Mouse (Mus musculus): Measurements from ENCODE around the gene Xxylt1. TPM values are rescaled to one million over a fixed set of nuclear protein-coding genes. Genes with fewer than 3 reads are reported as not detected.

Xxylt1 gene
- polyA plus RNA-seq, 1 experiment from 2014 or later, result 19.1 TPM

DNA sequence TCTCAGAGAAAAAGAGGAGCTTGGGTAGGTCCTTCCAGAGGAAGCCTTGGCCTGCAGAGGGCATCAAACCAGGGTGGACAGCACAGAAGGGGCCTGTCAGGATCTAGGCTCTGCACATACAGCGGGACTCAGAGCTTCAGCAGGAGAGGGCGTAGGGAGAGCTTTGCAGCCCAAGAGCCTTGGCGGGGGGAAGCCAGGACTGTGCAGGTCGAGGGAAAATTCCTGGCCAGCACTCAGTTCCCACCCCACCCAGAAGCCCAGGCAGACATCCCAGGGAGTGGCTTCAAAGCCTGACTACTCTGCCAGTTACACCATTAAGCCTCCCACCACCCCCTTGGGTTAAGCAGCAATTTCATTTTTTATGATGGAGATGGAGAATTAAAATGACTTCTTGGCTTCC, 148.4 kb downstream of the Xxylt1 start:
- no peak overlapping the region for H3K9ac ChIP-seq (ENCODE audit: low read depth, low read length)
- DNase-seq (ENCODE audit: low spot score), result no peak
- peaks cover 6% of the 10 kb centered on the region for H3K4me1 ChIP-seq (ENCODE audit: control insufficient read depth, insufficient read depth, low read length)
- no peaks in the 10 kb centered on the region for H3K36me3 ChIP-seq (ENCODE audit: control insufficient read depth, insufficient read depth, low read length)
- H3K27me3 ChIP-seq (replicated peaks; ENCODE audit: control insufficient read depth, insufficient read depth, low read length), result no peaks in the 10 kb centered on the region
- no peak overlapping the region for H3K27ac ChIP-seq (replicated peaks; ENCODE audit: low read depth, low read length)
- no peak; the same call in 1 of the 2 replicates for ATAC-seq (ENCODE audit: low read depth)
- 69% methylated on average over 4 of the region's 4 CpGs for WGBS
- no peak overlapping the region for H3K4me2 ChIP-seq (ENCODE audit: low read depth, low read length)
- no peaks in the 10 kb centered on the region for H3K9me3 ChIP-seq (ENCODE audit: control insufficient read depth, low read length)
- no peak overlapping the region for H3K4me3 ChIP-seq (ENCODE audit: low read depth, low read length)

DNA sequence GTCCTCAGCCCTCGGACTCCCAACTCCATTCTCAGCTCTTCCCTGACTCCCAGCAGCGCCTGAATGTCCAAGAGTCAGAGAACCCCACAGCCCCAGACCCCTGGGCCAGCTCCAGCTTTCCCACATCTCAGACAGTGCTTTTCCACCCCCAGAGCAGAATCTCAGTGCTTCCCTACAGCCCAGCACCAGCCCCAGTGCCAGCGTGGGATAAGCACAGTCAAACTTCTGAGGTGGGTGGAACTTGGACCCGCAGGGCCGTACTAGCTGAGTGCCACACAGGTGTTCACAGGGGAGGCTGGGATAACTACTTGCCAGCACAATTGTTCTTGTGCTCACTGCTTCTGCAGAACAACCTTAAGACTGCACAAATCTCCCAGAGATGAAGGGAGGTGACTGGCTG, 149.0 kb downstream of the Xxylt1 start:
- Histone ChIP-seq H3K27ac (replicated peaks; ENCODE audit: low read depth, low read length) (no peak overlapping the region), H3K4me2 (ENCODE audit: low read depth, low read length) (no peak overlapping the region), H3K4me3 (ENCODE audit: low read depth, low read length) (no peak overlapping the region), H3K36me3 (ENCODE audit: control insufficient read depth, insufficient read depth, low read length) (no peaks in the 10 kb centered on the region), H3K9me3 (ENCODE audit: control insufficient read depth, low read length) (no peaks in the 10 kb centered on the region), H3K4me1 (ENCODE audit: control insufficient read depth, insufficient read depth, low read length) (peaks cover 6% of the 10 kb centered on the region), H3K27me3 (replicated peaks; ENCODE audit: control insufficient read depth, insufficient read depth, low read length) (no peaks in the 10 kb centered on the region), H3K9ac (ENCODE audit: low read depth, low read length) (no peak overlapping the region)
- DNase-seq (ENCODE audit: low spot score) (no peak), ATAC-seq (ENCODE audit: low read depth) (no peak)
- 73% methylated on average over 5 of the region's 5 CpGs for WGBS

DNA sequence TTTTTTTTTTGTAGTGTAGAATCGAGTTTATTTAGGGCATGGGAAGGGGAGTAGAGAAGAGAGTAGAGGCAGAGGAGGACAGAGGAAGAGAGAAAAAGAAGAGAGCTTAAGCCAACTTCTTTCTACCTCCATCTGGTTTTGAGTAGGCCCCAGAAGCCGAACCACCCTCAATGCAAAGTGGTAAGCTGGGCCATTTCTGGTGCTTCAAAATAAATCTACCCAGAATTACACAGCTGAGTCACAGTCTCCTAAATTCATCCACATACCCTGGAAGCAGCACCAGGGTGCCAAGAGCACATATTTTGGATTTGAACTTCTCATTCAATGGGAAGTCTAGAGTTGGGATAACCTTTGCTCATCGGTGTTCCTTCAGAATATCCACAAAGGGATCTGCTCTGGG, 152.1 kb downstream of the Xxylt1 start:
- no peaks in the 10 kb centered on the region for H3K27me3 ChIP-seq (replicated peaks; ENCODE audit: control insufficient read depth, insufficient read depth, low read length)
- H3K9ac ChIP-seq (ENCODE audit: low read depth, low read length), result no peak overlapping the region
- 77% methylated on average over 3 of the region's 3 CpGs for WGBS
- no peak overlapping the region for H3K4me3 ChIP-seq (ENCODE audit: low read depth, low read length)
- no peaks in the 10 kb centered on the region; the same call in 1 of the 2 replicates for H3K4me1 ChIP-seq (ENCODE audit: control insufficient read depth, insufficient read depth, low read length)
- no peaks in the 10 kb centered on the region for H3K9me3 ChIP-seq (ENCODE audit: control insufficient read depth, low read length)
- no peaks in the 10 kb centered on the region for H3K36me3 ChIP-seq (ENCODE audit: control insufficient read depth, insufficient read depth, low read length)
- H3K27ac ChIP-seq (replicated peaks; ENCODE audit: low read depth, low read length), result no peak overlapping the region
- no peak for DNase-seq (ENCODE audit: low spot score)
- H3K4me2 ChIP-seq (ENCODE audit: low read depth, low read length), result no peak overlapping the region
- ATAC-seq (ENCODE audit: low read depth), result no peak

DNA sequence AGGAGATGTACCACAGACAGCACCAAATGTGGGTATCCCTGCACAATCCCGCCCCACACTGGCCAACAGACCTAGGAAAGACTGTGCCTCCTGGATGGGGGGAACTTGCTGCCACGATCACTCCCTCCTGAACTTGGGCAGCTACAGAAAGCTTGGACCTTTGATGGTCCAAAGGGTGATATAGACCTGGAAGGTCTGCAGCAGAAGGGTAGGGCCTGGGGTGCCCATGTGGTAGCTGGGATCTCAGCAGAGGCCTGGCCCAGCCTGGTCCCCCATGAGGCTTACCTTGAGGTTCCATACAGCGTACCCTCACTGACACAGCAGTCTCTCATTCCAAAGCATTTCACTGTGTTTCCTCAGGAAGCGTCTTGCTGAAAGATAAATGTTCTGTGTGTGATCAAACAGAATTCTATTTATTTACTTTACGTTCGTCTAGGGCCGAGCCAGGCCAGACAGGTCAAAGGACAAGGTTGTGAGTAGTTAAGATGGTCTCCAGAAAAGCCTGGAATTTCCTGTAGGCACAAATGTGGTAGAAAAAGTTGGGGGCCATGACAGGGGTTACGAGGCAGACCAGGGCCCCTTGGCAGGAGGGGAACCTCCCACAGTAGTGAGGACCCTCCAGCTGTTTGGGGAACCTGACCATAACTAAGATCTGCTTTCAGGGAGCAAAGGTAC, 153.0 kb downstream of the Xxylt1 start:
- Histone ChIP-seq H3K4me1 (ENCODE audit: control insufficient read depth, insufficient read depth, low read length) (no peaks in the 10 kb centered on the region; the same call in 1 of the 2 replicates), H3K9ac (ENCODE audit: low read depth, low read length) (no peak overlapping the region), H3K36me3 (ENCODE audit: control insufficient read depth, insufficient read depth, low read length) (no peaks in the 10 kb centered on the region), H3K4me2 (ENCODE audit: low read depth, low read length) (no peak overlapping the region), H3K27ac (replicated peaks; ENCODE audit: low read depth, low read length) (no peak overlapping the region), H3K9me3 (ENCODE audit: control insufficient read depth, low read length) (no peaks in the 10 kb centered on the region), H3K27me3 (replicated peaks; ENCODE audit: control insufficient read depth, insufficient read depth, low read length) (no peaks in the 10 kb centered on the region), H3K4me3 (ENCODE audit: low read depth, low read length) (no peak overlapping the region)
- 48% methylated on average over 8 of the region's 8 CpGs for WGBS
- ATAC-seq (ENCODE audit: low read depth), result no peak
- DNase-seq (ENCODE audit: low spot score), result no peak

DNA sequence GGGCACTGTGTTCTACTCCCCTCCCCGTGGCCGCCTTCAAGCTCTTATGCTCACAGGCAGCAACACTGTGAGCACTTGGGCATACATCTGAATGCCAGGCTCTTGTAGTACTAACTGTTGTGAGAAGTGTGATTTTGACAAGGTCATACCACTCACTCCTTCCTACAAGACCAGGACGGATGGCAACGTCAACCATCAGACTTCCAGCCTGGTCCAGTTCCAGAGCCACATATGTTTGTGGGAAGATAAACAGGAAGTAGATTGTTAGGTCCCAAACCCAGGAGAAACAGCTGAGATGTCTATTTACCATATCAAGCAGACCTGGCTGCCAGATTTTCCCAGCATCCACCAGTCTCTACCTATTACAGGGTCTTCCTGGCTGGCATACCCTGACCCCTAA, 155.7 kb downstream of the Xxylt1 start:
- 51% methylated on average over 4 of the region's 4 CpGs for WGBS
- DNase-seq (ENCODE audit: low spot score) (no peak), ATAC-seq (ENCODE audit: low read depth) (no peak)
- Histone ChIP-seq H3K27me3 (replicated peaks; ENCODE audit: control insufficient read depth, insufficient read depth, low read length) (no peaks in the 10 kb centered on the region), H3K27ac (replicated peaks; ENCODE audit: low read depth, low read length) (no peak overlapping the region), H3K9ac (ENCODE audit: low read depth, low read length) (no peak overlapping the region), H3K4me1 (ENCODE audit: control insufficient read depth, insufficient read depth, low read length) (no peaks in the 10 kb centered on the region; the same call in 1 of the 2 replicates), H3K4me2 (ENCODE audit: low read depth, low read length) (no peak overlapping the region), H3K36me3 (ENCODE audit: control insufficient read depth, insufficient read depth, low read length) (no peaks in the 10 kb centered on the region), H3K9me3 (ENCODE audit: control insufficient read depth, low read length) (no peaks in the 10 kb centered on the region), H3K4me3 (ENCODE audit: low read depth, low read length) (no peak overlapping the region)

DNA sequence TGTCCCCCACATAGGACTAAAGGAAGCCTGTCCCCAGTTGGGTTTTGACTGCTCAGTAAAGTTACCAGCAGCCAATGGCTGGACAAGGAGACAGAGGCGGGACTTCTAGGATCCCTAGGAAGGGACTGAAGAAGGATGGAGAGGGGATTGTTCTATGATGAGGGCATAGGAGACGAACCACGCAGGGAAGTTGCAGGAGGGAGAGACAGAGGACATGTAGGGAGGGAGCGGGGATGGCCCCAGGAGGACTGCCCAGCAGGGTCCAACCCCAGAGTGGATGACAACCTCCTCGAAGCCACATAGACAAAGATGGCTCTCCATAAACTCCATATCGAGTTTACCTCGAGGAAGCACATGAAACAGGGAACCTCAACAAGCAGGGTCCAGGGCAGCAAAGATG, 157.3 kb downstream of the Xxylt1 start:
- H3K27ac ChIP-seq (replicated peaks; ENCODE audit: low read depth, low read length), result no peak overlapping the region
- ATAC-seq (ENCODE audit: low read depth), result no peak
- no peak for DNase-seq (ENCODE audit: low spot score)
- H3K4me2 ChIP-seq (ENCODE audit: low read depth, low read length), result no peak overlapping the region
- H3K4me3 ChIP-seq (ENCODE audit: low read depth, low read length), result no peak overlapping the region
- H3K4me1 ChIP-seq (ENCODE audit: control insufficient read depth, insufficient read depth, low read length), result no peaks in the 10 kb centered on the region; the same call in 1 of the 2 replicates
- H3K9me3 ChIP-seq (ENCODE audit: control insufficient read depth, low read length), result 0 out of 2 replicates have a peak, but pooled peaks cover 5% of the 10 kb centered on the region
- H3K9ac ChIP-seq (ENCODE audit: low read depth, low read length), result no peak overlapping the region
- no peaks in the 10 kb centered on the region for H3K36me3 ChIP-seq (ENCODE audit: control insufficient read depth, insufficient read depth, low read length)
- H3K27me3 ChIP-seq (replicated peaks; ENCODE audit: control insufficient read depth, insufficient read depth, low read length), result no peaks in the 10 kb centered on the region
- 72% methylated on average over 7 of the region's 7 CpGs for WGBS

DNA sequence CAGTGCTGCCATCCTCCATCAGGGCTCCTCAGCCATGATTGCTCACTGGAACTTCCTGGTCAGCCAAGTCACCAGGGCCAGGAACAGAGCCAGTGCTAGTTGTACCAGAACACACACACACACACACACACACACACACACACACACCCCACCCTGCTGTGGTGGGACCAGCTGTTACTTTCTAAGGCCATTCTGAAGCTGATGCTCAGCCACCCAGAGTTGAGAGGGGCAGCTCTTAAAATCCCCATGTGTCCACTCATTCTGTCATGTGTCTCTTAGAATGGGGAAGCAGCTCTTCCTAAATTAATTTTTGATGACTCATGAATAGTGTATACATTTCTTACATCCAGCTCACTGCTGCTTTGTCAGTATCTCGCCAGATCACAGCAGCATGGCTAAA, 158.7 kb downstream of the Xxylt1 start:
- Histone ChIP-seq H3K27ac (replicated peaks; ENCODE audit: low read depth, low read length) (no peak overlapping the region), H3K9me3 (ENCODE audit: control insufficient read depth, low read length) (0 out of 2 replicates have a peak, but pooled peaks cover 6% of the 10 kb centered on the region), H3K27me3 (replicated peaks; ENCODE audit: control insufficient read depth, insufficient read depth, low read length) (no peaks in the 10 kb centered on the region), H3K9ac (ENCODE audit: low read depth, low read length) (no peak overlapping the region), H3K36me3 (ENCODE audit: control insufficient read depth, insufficient read depth, low read length) (no peaks in the 10 kb centered on the region), H3K4me1 (ENCODE audit: control insufficient read depth, insufficient read depth, low read length) (no peaks in the 10 kb centered on the region; the same call in 1 of the 2 replicates), H3K4me3 (ENCODE audit: low read depth, low read length) (no peak overlapping the region), H3K4me2 (ENCODE audit: low read depth, low read length) (no peak overlapping the region)
- DNase-seq (ENCODE audit: low spot score) (no peak), ATAC-seq (ENCODE audit: low read depth) (no peak)
- 69% methylated on average over 1 of the region's 1 CpGs for WGBS

DNA sequence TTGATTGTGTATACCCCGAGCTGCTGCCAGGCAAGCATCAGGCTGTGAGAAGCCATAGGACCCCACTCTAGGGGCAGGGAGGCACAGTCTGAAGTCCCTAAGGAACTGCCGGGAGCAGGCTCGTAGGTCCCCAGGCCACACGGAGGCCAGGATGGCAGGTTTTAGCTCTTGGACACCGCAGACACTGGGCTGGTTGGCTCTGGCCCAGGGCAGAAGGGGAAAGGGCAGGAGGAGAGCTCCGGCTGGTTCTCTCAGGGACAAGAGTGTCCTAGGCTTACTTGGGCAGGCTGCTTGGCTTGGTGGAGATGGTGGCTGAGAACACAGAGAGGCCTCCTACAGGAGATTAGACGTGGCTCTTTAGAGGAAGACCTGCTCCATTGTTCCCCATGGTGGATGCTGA, 162.4 kb downstream of the Xxylt1 start:
- no peak overlapping the region for H3K4me3 ChIP-seq (ENCODE audit: low read depth, low read length)
- H3K36me3 ChIP-seq (ENCODE audit: control insufficient read depth, insufficient read depth, low read length), result no peaks in the 10 kb centered on the region
- no peak overlapping the region for H3K27ac ChIP-seq (replicated peaks; ENCODE audit: low read depth, low read length)
- no peaks in the 10 kb centered on the region for H3K4me1 ChIP-seq (ENCODE audit: control insufficient read depth, insufficient read depth, low read length)
- WGBS, result 91% methylated on average over 7 of the region's 7 CpGs
- ATAC-seq (ENCODE audit: low read depth) (no peak), DNase-seq (ENCODE audit: low spot score) (no peak)
- H3K27me3 ChIP-seq (replicated peaks; ENCODE audit: control insufficient read depth, insufficient read depth, low read length), result no peaks in the 10 kb centered on the region
- H3K4me2 ChIP-seq (ENCODE audit: low read depth, low read length), result no peak overlapping the region
- 0 out of 2 replicates have a peak, but pooled peaks cover 6% of the 10 kb centered on the region for H3K9me3 ChIP-seq (ENCODE audit: control insufficient read depth, low read length)
- no peak overlapping the region for H3K9ac ChIP-seq (ENCODE audit: low read depth, low read length)

DNA sequence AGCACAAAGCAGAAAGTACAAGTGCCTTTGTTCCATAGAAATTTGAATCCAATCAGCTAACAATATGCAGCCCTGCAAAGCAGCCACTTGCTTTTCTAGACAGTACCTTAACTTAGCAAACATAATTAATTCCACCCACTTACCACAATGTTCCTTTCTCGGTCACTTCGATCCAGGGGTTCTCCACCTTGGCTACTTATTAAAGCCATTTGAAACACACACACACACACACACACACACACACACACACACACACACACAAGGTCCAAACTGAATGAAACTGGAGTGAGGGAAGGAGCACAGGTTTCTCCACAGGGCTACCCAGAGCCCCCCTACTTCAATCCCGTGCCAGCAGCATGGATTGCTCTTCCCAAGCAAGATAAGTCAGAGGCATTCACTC, 164.3 kb downstream of the Xxylt1 start:
- no peak overlapping the region for H3K27ac ChIP-seq (replicated peaks; ENCODE audit: low read depth, low read length)
- H3K27me3 ChIP-seq (replicated peaks; ENCODE audit: control insufficient read depth, insufficient read depth, low read length), result no peaks in the 10 kb centered on the region
- H3K36me3 ChIP-seq (ENCODE audit: control insufficient read depth, insufficient read depth, low read length), result no peaks in the 10 kb centered on the region
- no peak for ATAC-seq (ENCODE audit: low read depth)
- H3K4me1 ChIP-seq (ENCODE audit: control insufficient read depth, insufficient read depth, low read length), result no peaks in the 10 kb centered on the region
- H3K9me3 ChIP-seq (ENCODE audit: control insufficient read depth, low read length), result 0 out of 2 replicates have a peak, but pooled peaks cover 6% of the 10 kb centered on the region
- no peak overlapping the region for H3K9ac ChIP-seq (ENCODE audit: low read depth, low read length)
- no peak overlapping the region for H3K4me2 ChIP-seq (ENCODE audit: low read depth, low read length)
- no peak for DNase-seq (ENCODE audit: low spot score)
- H3K4me3 ChIP-seq (ENCODE audit: low read depth, low read length), result no peak overlapping the region
- WGBS, result 70% methylated on average over 3 of the region's 3 CpGs

Data from embryonic facial prominence, embryonic 14.5 days (tissue).